Mouse (Mus musculus) midbrain, embryonic 12.5 days (tissue): Measurements from ENCODE around the gene Clec12a. TPM values are rescaled to one million over a fixed set of nuclear protein-coding genes. Genes with fewer than 3 reads are reported as not detected.
"Not testable (repeated sequence)": the region's sequence is repeated elsewhere in the genome, so short reads cannot be mapped to it uniquely, and the experiment has no call there.

Source experiments
- ATAC-seq: fragments of 200-750 bp; cut with Nextera tagmentation; 2 replicates; pipeline ENCODE4 v1.8.0; 2017; ENCODE audit warnings: low read depth, moderate TSS enrichment, moderate library complexity; ENCODE audit not compliant: low FRiP score
- H3K27ac ChIP-seq: fragments of 300-500 bp; sonication (generic); replicated peaks from 2 replicates; pipeline ENCODE4 v1.5.1; 2016; ENCODE audit warnings: mild to moderate bottlenecking
- H3K27me3 ChIP-seq: fragments of 300-500 bp; sonication (generic); 2 replicates; pipeline ENCODE4 v1.6.1; 2016; ENCODE audit warnings: mild to moderate bottlenecking
- H3K36me3 ChIP-seq: fragments of 300-500 bp; sonication (generic); 2 replicates; pipeline ENCODE4 v1.6.1; 2016
- H3K4me1 ChIP-seq: fragments of 300-500 bp; sonication (generic); 2 replicates; pipeline ENCODE4 v1.6.1; 2016
- H3K4me2 ChIP-seq: fragments of 300-500 bp; sonication (generic); replicated peaks from 2 replicates; pipeline ENCODE4 v1.6.1; 2016; ENCODE audit warnings: mild to moderate bottlenecking, moderate library complexity
- H3K4me3 ChIP-seq: fragments of 300-500 bp; sonication (generic); 2 replicates; pipeline ENCODE4 v1.5.1; 2016; ENCODE audit warnings: mild to moderate bottlenecking
- H3K9ac ChIP-seq: fragments of 300-500 bp; sonication (generic); replicated peaks from 2 replicates; pipeline ENCODE4 v1.6.1; 2016; ENCODE audit warnings: mild to moderate bottlenecking, moderate library complexity
- H3K9me3 ChIP-seq: fragments of 300-500 bp; sonication (generic); 2 replicates; pipeline ENCODE4 v1.6.1; 2016; ENCODE audit warnings: mild to moderate bottlenecking
- WGBS: fragments of 180-500 bp; shearing (Covaris S2); methylation state at CpG from one replicate; pipeline ENCODE4 v1.1.7; 2016; 5-methylcytosine and 5-hydroxymethylcytosine counted together
- polyA plus RNA-seq: library from polyadenylated mRNA; unstranded; fragments of >200 nt; fragmentation: Nextera tagmentation; extraction: Ambion mirVana; gene quantifications from 2 replicates; pipeline ENCODE4 v1.2.1, GENCODE M21; 2016

Clec12a gene
- polyA plus RNA-seq: 0.14 and 0.21 TPM in 2 replicates

GRCm38 (mm10) chr6:129342391-129342790, at the start of gene Clec12a:
Gene Clec12a (plus strand): TSS chr6:129342691.
- not testable (repeated sequence) for H3K9me3 ChIP-seq, H3K27me3 ChIP-seq, H3K9ac ChIP-seq, H3K4me1 ChIP-seq, H3K4me3 ChIP-seq, H3K36me3 ChIP-seq, H3K27ac ChIP-seq, H3K4me2 ChIP-seq, ATAC-seq
- 81% methylated on average over 4 of the region's 4 CpGs for WGBS

DNA sequence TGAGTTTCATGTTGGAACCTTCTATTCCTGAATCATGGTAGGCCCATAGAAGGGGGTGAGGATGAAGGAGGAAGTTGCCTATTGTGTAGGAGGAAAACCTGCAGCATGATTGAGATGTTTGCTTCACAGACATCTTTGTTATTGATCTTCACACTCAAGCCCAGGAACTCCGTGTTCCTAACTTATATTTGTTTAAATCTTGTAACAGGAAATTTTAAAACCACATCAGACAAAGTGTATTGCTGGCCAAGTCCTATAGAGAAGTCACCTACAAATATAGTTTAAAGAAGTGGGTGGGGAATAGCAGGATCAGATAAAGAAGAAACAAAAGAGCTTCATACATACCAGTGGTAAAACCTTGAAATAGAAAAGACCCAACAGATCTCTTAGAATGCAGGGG, 38.3 kb upstream of the Clec12a start:
- H3K9ac ChIP-seq: no peak overlapping the region
- no peaks in the 10 kb centered on the region for H3K36me3 ChIP-seq
- H3K27me3 ChIP-seq: no peaks in the 10 kb centered on the region
- ATAC-seq: no peak
- WGBS: 78% methylated on average over 1 of the region's 1 CpGs
- H3K4me2 ChIP-seq: no peak overlapping the region
- no peaks in the 10 kb centered on the region for H3K4me1 ChIP-seq
- no peaks in the 10 kb centered on the region for H3K9me3 ChIP-seq
- H3K27ac ChIP-seq: no peak overlapping the region
- H3K4me3 ChIP-seq: no peak overlapping the region

- H3K4me1 ChIP-seq: no peaks in the 10 kb centered on the region
- H3K4me2 ChIP-seq: no peak overlapping the region
These were observed 30.0 kb upstream of the Clec12a start for GRCm38 (mm10) chr6:129312499-129312898.

DNA sequence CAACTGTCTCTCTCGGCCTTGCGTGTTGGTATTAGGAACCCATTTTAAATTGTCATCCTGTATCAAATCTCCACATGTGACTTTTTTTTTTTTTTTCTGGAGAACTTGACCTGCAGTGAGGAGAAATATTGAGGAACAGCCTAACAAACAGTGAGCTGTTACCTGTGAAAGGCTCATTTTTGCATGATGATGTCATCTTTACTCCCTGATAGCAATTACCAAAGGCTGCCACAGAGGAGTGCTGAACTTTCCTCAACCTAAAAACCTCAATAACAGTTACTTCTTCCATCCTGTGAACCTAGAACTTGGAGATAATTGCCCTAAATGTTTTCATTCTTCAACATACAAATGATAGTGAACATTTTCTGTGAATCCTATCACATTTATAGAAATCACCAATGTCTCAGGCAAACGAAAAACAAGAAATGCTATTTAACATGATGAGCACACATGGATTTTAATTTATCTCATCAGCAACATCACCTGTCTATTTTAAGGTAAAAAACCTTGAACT, 27.8 kb upstream of the Clec12a start:
- Histone ChIP-seq H3K9me3 (no peaks in the 10 kb centered on the region), H3K4me2 (no peak overlapping the region), H3K36me3 (no peaks in the 10 kb centered on the region), H3K4me1 (no peaks in the 10 kb centered on the region), H3K27me3 (no peaks in the 10 kb centered on the region), H3K9ac (no peak overlapping the region), H3K27ac (no peak overlapping the region), H3K4me3 (no peak overlapping the region)
- 89% methylated on average over 3 of the region's 3 CpGs for WGBS
- ATAC-seq: no peak

More at GRCm38 (mm10) chr6:129312499-129312898, 30.0 kb upstream of the Clec12a start:
- Histone ChIP-seq H3K36me3 (no peaks in the 10 kb centered on the region), H3K27ac (no peak overlapping the region), H3K9me3 (no peaks in the 10 kb centered on the region), H3K4me3 (no peak overlapping the region), H3K27me3 (no peaks in the 10 kb centered on the region), H3K9ac (no peak overlapping the region)
- ATAC-seq: no peak
- WGBS: 86% methylated on average over 3 of the region's 3 CpGs

- Histone ChIP-seq H3K9me3 (no peaks in the 10 kb centered on the region), H3K4me1 (no peaks in the 10 kb centered on the region), H3K4me3 (no peak overlapping the region), H3K27ac (no peak overlapping the region), H3K4me2 (no peak overlapping the region), H3K36me3 (no peaks in the 10 kb centered on the region), H3K9ac (no peak overlapping the region), H3K27me3 (no peaks in the 10 kb centered on the region)
- WGBS: 84% methylated on average over 1 of the region's 1 CpGs
- ATAC-seq: no peak
These were observed 26.8 kb upstream of the Clec12a start for GRCm38 (mm10) chr6:129315698-129316097.

- Histone ChIP-seq H3K9ac (no peak overlapping the region), H3K9me3 (no peaks in the 10 kb centered on the region), H3K4me2 (no peak overlapping the region), H3K4me3 (no peak overlapping the region), H3K4me1 (no peaks in the 10 kb centered on the region), H3K27ac (no peak overlapping the region), H3K36me3 (no peaks in the 10 kb centered on the region), H3K27me3 (no peaks in the 10 kb centered on the region)
- ATAC-seq: no peak
- 73% methylated on average over 2 of the region's 2 CpGs for WGBS
These were observed 26.0 kb upstream of the Clec12a start for GRCm38 (mm10) chr6:129316463-129316862.

- Histone ChIP-seq H3K4me2 (no peak overlapping the region), H3K9me3 (no peaks in the 10 kb centered on the region), H3K9ac (no peak overlapping the region), H3K4me1 (no peaks in the 10 kb centered on the region), H3K4me3 (no peak overlapping the region), H3K36me3 (no peaks in the 10 kb centered on the region), H3K27me3 (no peaks in the 10 kb centered on the region), H3K27ac (no peak overlapping the region)
- 58% methylated on average over 1 of the region's 1 CpGs for WGBS
- ATAC-seq: no peak
These were observed 24.1 kb upstream of the Clec12a start for GRCm38 (mm10) chr6:129318395-129318794.

DNA sequence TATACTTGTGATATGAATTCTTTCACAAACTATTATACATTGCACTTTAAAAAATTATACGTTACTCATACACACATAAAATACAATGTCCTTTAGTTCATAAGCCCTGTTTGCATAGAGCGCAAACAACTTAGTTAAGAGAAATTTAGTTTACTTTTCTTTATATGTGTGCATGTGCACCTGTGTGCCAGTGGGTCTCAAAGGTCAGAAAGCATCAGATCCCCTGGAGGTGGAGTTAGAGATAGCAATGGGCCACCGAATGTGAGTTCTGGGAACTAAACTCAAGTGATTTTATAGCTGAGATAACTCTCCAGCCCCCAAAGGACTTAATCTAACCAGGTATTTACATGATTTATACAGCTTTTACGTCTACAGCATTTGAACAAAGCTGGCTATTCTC, 23.2 kb upstream of the Clec12a start:
- WGBS: 77% methylated on average over 4 of the region's 4 CpGs
- H3K4me3 ChIP-seq: no peak overlapping the region
- H3K27me3 ChIP-seq: no peaks in the 10 kb centered on the region
- ATAC-seq: no peak
- H3K36me3 ChIP-seq: no peaks in the 10 kb centered on the region
- H3K27ac ChIP-seq: no peak overlapping the region
- H3K9me3 ChIP-seq: no peaks in the 10 kb centered on the region
- no peak overlapping the region for H3K4me2 ChIP-seq
- H3K4me1 ChIP-seq: no peaks in the 10 kb centered on the region
- H3K9ac ChIP-seq: no peak overlapping the region

DNA sequence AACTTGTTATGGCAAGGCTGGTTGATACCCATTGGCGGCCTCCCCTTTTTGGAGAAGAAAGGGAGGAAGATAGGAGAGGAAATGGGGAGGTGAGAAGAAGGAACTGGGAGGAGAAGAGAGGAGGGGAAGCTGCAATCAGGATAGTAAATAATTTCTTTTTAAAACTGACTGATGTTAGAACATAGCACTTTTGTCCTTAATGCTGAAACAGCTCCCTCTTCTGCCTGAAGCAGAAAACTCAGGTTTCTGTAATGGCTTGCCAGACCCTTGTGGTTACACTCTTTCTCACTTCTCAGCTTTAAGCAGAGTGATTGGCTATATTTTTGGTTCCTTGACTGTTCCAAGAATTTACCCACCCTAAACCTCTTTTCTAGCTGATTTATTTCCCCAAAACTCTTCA, 16.5 kb upstream of the Clec12a start:
- Histone ChIP-seq H3K9ac (no peak overlapping the region), H3K27ac (no peak overlapping the region), H3K9me3 (no peaks in the 10 kb centered on the region), H3K27me3 (no peaks in the 10 kb centered on the region), H3K4me1 (no peaks in the 10 kb centered on the region), H3K4me3 (no peak overlapping the region), H3K36me3 (no peaks in the 10 kb centered on the region), H3K4me2 (no peak overlapping the region)
- 75% methylated on average over 1 of the region's 1 CpGs for WGBS
- no peak for ATAC-seq

GRCm38 (mm10) chr6:129326568-129327150, 15.8 kb upstream of the Clec12a start:
- H3K27me3 ChIP-seq: no peaks in the 10 kb centered on the region
- WGBS: 81% methylated on average over 13 of the region's 13 CpGs
- H3K4me1 ChIP-seq: no peaks in the 10 kb centered on the region
- H3K9me3 ChIP-seq: no peaks in the 10 kb centered on the region
- H3K9ac ChIP-seq: no peak overlapping the region
- no peaks in the 10 kb centered on the region for H3K36me3 ChIP-seq
- no peak for ATAC-seq
- no peak overlapping the region for H3K4me2 ChIP-seq
- no peak overlapping the region for H3K4me3 ChIP-seq
- no peak overlapping the region for H3K27ac ChIP-seq

- H3K36me3 ChIP-seq: no peaks in the 10 kb centered on the region
- ATAC-seq: no peak
These were observed 10.9 kb upstream of the Clec12a start, which contains the start of gene 4922502D21Rik for GRCm38 (mm10) chr6:129331610-129332009. Gene 4922502D21Rik (minus strand): TSS chr6:129331796.

GRCm38 (mm10) chr6:129333674-129334078, 8.8 kb upstream of the Clec12a start:
- Histone ChIP-seq H3K36me3 (no peaks in the 10 kb centered on the region), H3K9ac (no peak overlapping the region), H3K4me2 (no peak overlapping the region), H3K4me3 (no peak overlapping the region), H3K4me1 (no peaks in the 10 kb centered on the region), H3K27ac (no peak overlapping the region), H3K9me3 (no peaks in the 10 kb centered on the region), H3K27me3 (no peaks in the 10 kb centered on the region)
- WGBS: 36% methylated on average over 11 of the region's 11 CpGs
- peak; percentile 80; the same call in 1 of the 2 replicates for ATAC-seq

More at GRCm38 (mm10) chr6:129331610-129332009, 10.9 kb upstream of the Clec12a start, which contains the start of gene 4922502D21Rik:
- no peak within 1 kb of the TSS for H3K9ac ChIP-seq
- no peaks in the 10 kb centered on the region for H3K9me3 ChIP-seq
- no peak within 1 kb of the TSS for H3K4me2 ChIP-seq
- H3K4me3 ChIP-seq: no peak within 1 kb of the TSS
- H3K4me1 ChIP-seq: no peaks in the 10 kb centered on the region
- WGBS: 57% methylated on average over 11 of the region's 11 CpGs
- no peaks in the 10 kb centered on the region for H3K27me3 ChIP-seq
- H3K27ac ChIP-seq: no peak within 1 kb of the TSS

DNA sequence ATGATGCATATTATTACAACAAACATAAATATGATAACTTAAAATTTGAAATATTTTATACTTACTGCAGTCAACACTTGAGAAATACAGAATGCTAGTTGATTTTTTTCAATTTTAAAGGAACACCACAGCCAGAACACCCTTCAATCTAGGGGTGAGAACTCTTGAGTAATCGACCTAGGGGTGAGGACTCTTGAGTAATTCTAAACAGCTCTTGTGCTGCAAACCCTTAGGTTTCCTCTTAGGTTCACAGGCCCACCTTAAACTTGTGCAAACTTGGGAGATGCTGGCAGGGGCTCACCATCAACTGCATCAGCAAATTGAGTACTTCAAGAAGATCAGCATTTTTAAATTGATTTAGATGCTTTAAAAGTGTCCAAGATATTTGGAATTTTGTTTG, 4.7 kb upstream of the Clec12a start:
- H3K36me3 ChIP-seq: no peaks in the 10 kb centered on the region
- H3K9me3 ChIP-seq: no peaks in the 10 kb centered on the region
- no peak for ATAC-seq
- H3K9ac ChIP-seq: no peak overlapping the region
- H3K27ac ChIP-seq: no peak overlapping the region
- H3K4me3 ChIP-seq: no peak overlapping the region
- WGBS: 70% methylated on average over 1 of the region's 1 CpGs
- H3K4me1 ChIP-seq: no peaks in the 10 kb centered on the region
- H3K27me3 ChIP-seq: no peaks in the 10 kb centered on the region
- H3K4me2 ChIP-seq: no peak overlapping the region
